ENCODE assay signal across 22 mouse cellular contexts in genomic region chr6:71770856-71771255, GRCm38 (mm10). TPM values are rescaled to one million over a fixed set of nuclear protein-coding genes. Genes with fewer than 3 reads are reported as not detected.
DNase-seq lines count a peak whose midpoint lies in the region; ATAC-seq and TF ChIP-seq lines count a peak whose summit lies in the region.
"Had no signal": no experiment of that assay in that cellular context is flagged by ENCODE, and none has a peak within 500 bp of the region (broad histone marks: within the 10 kb centered on the region; RNA-seq: fewer than 3 reads in every experiment).

No protein-coding gene starts in this region.

- H3K9ac ChIP-seq in heart, postnatal 0 days (replicated peaks; ENCODE audit: low read depth, low read length): no peak overlapping the region
- H3K9ac ChIP-seq: embryonic facial prominence, embryonic 13.5 days; forebrain, embryonic 13.5 days; hindbrain, embryonic 14.5 days; intestine, embryonic 15.5 days had no signal

- TF ChIP-seq CTCF in heart, postnatal 0 days (IDR thresholded peaks at IDR 0.05; ENCODE audit: low read depth): 0 out of 2 replicates have a peak, but pooled peaks have one; percentile 3
- peak; percentile 72 for TF ChIP-seq CTCF in E14TG2a.4 (conservative IDR thresholded peaks at IDR 0.05; ENCODE audit: low read length)
- peak; percentile 20; the same call in 1 of the 2 replicates for TF ChIP-seq CTCF in brain, embryonic 14.5 days (IDR thresholded peaks at IDR 0.05; ENCODE audit: borderline replicate concordance, extremely low read depth, insufficient read depth, insufficient read length)

- H3K27ac ChIP-seq in heart, postnatal 0 days (ENCODE audit: low read depth): no peak overlapping the region
- H3K27ac ChIP-seq: embryonic facial prominence, embryonic 13.5 days; forebrain, embryonic 13.5 days; gastrocnemius, adult 2 months; heart, embryonic 10.5 days; hindbrain, embryonic 10.5 days; hindbrain, embryonic 14.5 days; intestine, embryonic 15.5 days had no signal

- 94% methylated on average over 4 of the region's 4 CpGs for WGBS in heart, postnatal 0 days

- no peak for TF ChIP-seq POLR2A in brain, embryonic 14.5 days (IDR thresholded peaks at IDR 0.05; ENCODE audit: borderline replicate concordance, extremely low read depth, insufficient read depth, insufficient read length, poor library complexity, severe bottlenecking)

- no peaks in the 10 kb centered on the region for H3K4me1 ChIP-seq in heart, postnatal 0 days (ENCODE audit: control insufficient read depth, insufficient read depth)
- H3K4me1 ChIP-seq in E14TG2a.4 (replicated peaks; ENCODE audit: low read depth, low read length): peaks cover 23% of the 10 kb centered on the region
- H3K4me1 ChIP-seq: embryonic facial prominence, embryonic 13.5 days; hindbrain, embryonic 10.5 days; intestine, embryonic 15.5 days had no signal

- H3K36me3 ChIP-seq in heart, postnatal 0 days (replicated peaks; ENCODE audit: control insufficient read depth, insufficient read depth, low read length): 0 out of 2 replicates have a peak, but pooled peaks cover 11% of the 10 kb centered on the region
- H3K36me3 ChIP-seq in E14TG2a.4 (ENCODE audit: insufficient read depth, low read length): no peaks in the 10 kb centered on the region
- H3K36me3 ChIP-seq: embryonic facial prominence, embryonic 13.5 days; intestine, embryonic 15.5 days had no signal

- H3K27me3 ChIP-seq in heart, postnatal 0 days (ENCODE audit: control insufficient read depth, insufficient read depth, low read length): no peaks in the 10 kb centered on the region
- no peaks in the 10 kb centered on the region for H3K27me3 ChIP-seq in E14TG2a.4 (ENCODE audit: insufficient read depth, low read length)
- H3K27me3 ChIP-seq: CH12.LX; embryonic facial prominence, embryonic 13.5 days; forebrain, embryonic 13.5 days; intestine, embryonic 15.5 days had no signal

- TF ChIP-seq EP300 in heart, postnatal 0 days (IDR thresholded peaks at IDR 0.05; ENCODE audit: low read depth): no peak

- H3K9me3 ChIP-seq in heart, postnatal 0 days (replicated peaks; ENCODE audit: control insufficient read depth, low read length): no peaks in the 10 kb centered on the region
- no peaks in the 10 kb centered on the region for H3K9me3 ChIP-seq in E14TG2a.4 (ENCODE audit: low read length)
- H3K9me3 ChIP-seq: forebrain, embryonic 13.5 days; heart, embryonic 10.5 days; intestine, embryonic 15.5 days had no signal

- no peak for ATAC-seq in heart, postnatal 0 days (ENCODE audit: insufficient read depth, low read depth)
- ATAC-seq: forebrain, embryonic 13.5 days; intestine, embryonic 15.5 days had no signal

- no peak overlapping the region for H3K4me3 ChIP-seq in heart, postnatal 0 days (ENCODE audit: low read depth, low read length)
- peak overlapping the region; percentile 26; the same call in 1 of the 2 replicates for H3K4me3 ChIP-seq in E14TG2a.4 (replicated peaks; ENCODE audit: low read length)
- H3K4me3 ChIP-seq: embryonic facial prominence, embryonic 13.5 days; forebrain, embryonic 13.5 days; gastrocnemius, adult 2 months; heart, embryonic 10.5 days; hindbrain, embryonic 10.5 days; intestine, embryonic 15.5 days had no signal

- no peak for DNase-seq in heart, postnatal 0 days (ENCODE audit: low spot score)
- no peak for DNase-seq in heart, postnatal 25 days (ENCODE audit: low spot score)
- peak; percentile 78 for DNase-seq in ES-CJ7 (ENCODE audit: low read depth, low spot score)
- no peak for DNase-seq in brain, embryonic 14.5 days (ENCODE audit: low read depth)
- DNase-seq in natural killer cell, adult 2 months (ENCODE audit: low spot score in 2 of 2): no peak
- DNase-seq in left cerebral cortex, postnatal 25 days (ENCODE audit: low spot score in 2 of 2): no peak
- DNase-seq: adrenal gland, postnatal 10 days; cerebellum, adult 18-20 months; cerebellum, adult 9-11 months; cerebellum, postnatal 36 days; gastrocnemius, adult 2 months; gastrocnemius, postnatal 36 days; heart, adult 18-20 months; heart, postnatal 14 days had no signal

- no peak overlapping the region for H3K4me2 ChIP-seq in heart, postnatal 0 days (ENCODE audit: low read depth, low read length)
- H3K4me2 ChIP-seq: embryonic facial prominence, embryonic 13.5 days; forebrain, embryonic 13.5 days; hindbrain, embryonic 14.5 days; intestine, embryonic 15.5 days had no signal

- intact Hi-C loops in heart, postnatal 25 days (cut with DNase I): no loop called here
- intact Hi-C loops in left cerebral cortex, postnatal 25 days (cut with DNase I): loop anchor here (5.0 kb wide), 1 partner anchor 64 kb away; the partner anchor contains the start of gene Reep1

RNA-seq across cellular contexts. Expression of gene Mrpl35, which starts 55.9 kb away (rescaled TPM):
- 8.9 and 13.2 TPM in 2 replicates for total RNA-seq in heart, postnatal 0 days (2014; rRNA removed; ENCODE audit: low replicate concordance)
- polyA plus RNA-seq in heart, postnatal 0 days (2015; fragmentation: Nextera tagmentation; extraction: Ambion mirVana): 91.3 and 92.1 TPM in 2 replicates
- total RNA-seq in heart, postnatal 25 days (2021): 10 to 100 TPM; 54.6 to 58.2 TPM
- 11.9 and 13.2 TPM in 2 replicates for polyA plus RNA-seq in brain, embryonic 14.5 days (2012; rRNA removed)
- total RNA-seq in left cerebral cortex, postnatal 25 days (2021): 10 to 100 TPM; 29.6 to 30.4 TPM

Comparison
In these comparisons a context has a peak if more than half of its experiments do, and no peak if none do; other contexts are left out.
1. CTCF ChIP-seq: peak in every context shown above with its lines; median percentile 72 in E14TG2a.4; 20 in brain, embryonic 14.5 days; 3 in heart, postnatal 0 days.